Mouse (Mus musculus) CH12.LX (cell line): Measurements from ENCODE around the gene Vasp.

ENCODE experiments used
- CHD2 ChIP-seq: IDR thresholded peaks from 2 replicates; pipeline ENCODE4 v1.6.1; 2011; ENCODE audit warnings: low read length, improper control_type of control experiment
- CTCF ChIP-seq, 2 experiments: IDR thresholded peaks in 1 of 2; conservative IDR thresholded peaks in 1 of 2; 2 replicates each; pipeline ENCODE4 v1.5.1; 2011 to 2012; ENCODE audit warnings: low read depth in 2 of 2, low read length in 2 of 2, improper control_type of control experiment in 1 of 2, inconsistent platforms in 1 of 2, mild to moderate bottlenecking in 1 of 2, moderate library complexity in 1 of 2
- KAT2A ChIP-seq: IDR thresholded peaks from 2 replicates; pipeline ENCODE4 v1.6.1; 2012; ENCODE audit warnings: low read length, improper control_type of control experiment, inconsistent platforms; ENCODE audit not compliant: insufficient replicate concordance
- MEF2A ChIP-seq: IDR thresholded peaks from 2 replicates; pipeline ENCODE4 v1.6.1; 2014; ENCODE audit warnings: low read depth, mild to moderate bottlenecking, inconsistent platforms, low read length, improper control_type of control experiment, borderline replicate concordance
- MYC ChIP-seq: IDR thresholded peaks from 2 replicates; pipeline ENCODE4 v1.6.1; 2011; ENCODE audit warnings: low read depth, mild to moderate bottlenecking, improper control_type of control experiment, low read length
- NELFE ChIP-seq: IDR thresholded peaks from 2 replicates; pipeline ENCODE4 v1.6.1; 2011; ENCODE audit warnings: low read depth, low read length, improper control_type of control experiment
- POLR2A ChIP-seq: IDR thresholded peaks from 2 replicates; pipeline ENCODE4 v1.6.1; 2011; ENCODE audit warnings: low read depth, mild to moderate bottlenecking, improper control_type of control experiment, low read length
- RCOR1 ChIP-seq: conservative IDR thresholded peaks from 2 replicates; pipeline ENCODE4 v1.6.1; 2012; ENCODE audit warnings: low read depth, mild to moderate bottlenecking, inconsistent platforms, low read length, improper control_type of control experiment
- UBTF ChIP-seq: IDR thresholded peaks from 2 replicates; pipeline ENCODE4 v1.6.1; 2012; ENCODE audit warnings: low read depth, mild to moderate bottlenecking, inconsistent platforms, low read length, improper control_type of control experiment, moderate library complexity
- ZC3H11A ChIP-seq: IDR thresholded peaks from 2 replicates; pipeline ENCODE4 v1.6.1; 2012; ENCODE audit warnings: low read depth, mild to moderate bottlenecking, inconsistent platforms, low read length, improper control_type of control experiment
- ZNF384 ChIP-seq: IDR thresholded peaks from 2 replicates; pipeline ENCODE4 v1.6.1; 2012; ENCODE audit warnings: low read depth, low read length, improper control_type of control experiment, inconsistent platforms

DNA sequence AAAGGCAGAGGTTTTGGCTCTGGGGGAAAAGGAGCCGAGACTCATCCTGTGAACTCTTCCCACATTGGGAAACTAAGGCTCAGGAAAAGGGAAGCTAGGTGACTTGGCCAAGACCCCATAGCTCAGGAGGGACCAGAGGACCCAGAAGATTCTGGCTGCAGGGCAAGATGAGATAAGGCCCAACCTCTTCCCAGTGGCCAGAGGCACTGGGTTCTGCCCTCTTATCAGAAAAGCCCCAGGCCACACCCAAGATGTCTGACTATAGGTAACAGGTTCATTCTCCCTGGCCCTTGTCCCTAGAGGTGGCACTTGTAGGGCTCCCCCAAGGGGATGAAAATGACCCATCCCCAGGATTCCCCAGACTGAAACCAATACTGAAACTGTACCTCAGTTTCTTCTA is 24.8 kb downstream of the Vasp start:
- TF ChIP-seq NELFE = no peak
- TF ChIP-seq CTCF (conservative IDR thresholded peaks at IDR 0.05 in 1 of 2, IDR thresholded peaks at IDR 0.05 in 1 of 2; ENCODE audit: low read depth in 2 of 2, low read length in 2 of 2) = no peak
- TF ChIP-seq POLR2A = no peak
- no peak for TF ChIP-seq MEF2A
- no peak for TF ChIP-seq ZNF384
- TF ChIP-seq UBTF = no peak
- TF ChIP-seq ZC3H11A = no peak
- TF ChIP-seq CHD2 = no peak
- no peak for TF ChIP-seq KAT2A
- TF ChIP-seq MYC = no peak
- no peak for TF ChIP-seq RCOR1
